Mouse (Mus musculus) heart, postnatal 0 days (tissue): Measurements from ENCODE around the gene Cubn. TPM values are rescaled to one million over a fixed set of nuclear protein-coding genes. Genes with fewer than 3 reads are reported as not detected.

ENCODE experiments used
- ATAC-seq: fragments of 200-750 bp; cut with Nextera tagmentation; 2 replicates; pipeline ENCODE4 v1.8.0; 2017; ENCODE audit warnings: low read depth, moderate number of reproducible peaks, moderate library complexity; ENCODE audit not compliant: insufficient read depth
- DNase-seq: peaks from one replicate; pipeline ENCODE4 v3.0.0-alpha.2; 2016; ENCODE audit warnings: low spot score
- H3K27ac ChIP-seq: fragments of 300-500 bp; sonication (generic); 2 replicates; pipeline ENCODE4 v1.5.1; 2014; ENCODE audit warnings: low read depth, mild to moderate bottlenecking
- H3K27me3 ChIP-seq: fragments of 300-500 bp; sonication (generic); 2 replicates; pipeline ENCODE4 v1.6.1; 2014; ENCODE audit warnings: low read length, mixed read lengths; ENCODE audit not compliant: control insufficient read depth, insufficient read depth
- H3K36me3 ChIP-seq: fragments of 300-500 bp; sonication (generic); replicated peaks from 2 replicates; pipeline ENCODE4 v1.6.1; 2014; ENCODE audit warnings: low read length, mixed read lengths; ENCODE audit not compliant: control insufficient read depth, insufficient read depth
- H3K4me1 ChIP-seq: fragments of 300-500 bp; sonication (generic); 2 replicates; pipeline ENCODE4 v1.6.1; 2014; ENCODE audit warnings: antibody characterized with exemption; ENCODE audit not compliant: control insufficient read depth, insufficient read depth
- H3K4me2 ChIP-seq: fragments of 300-500 bp; sonication (generic); 2 replicates; pipeline ENCODE4 v1.6.1; 2014; ENCODE audit warnings: low read depth, mild to moderate bottlenecking, low read length, moderate library complexity
- H3K4me3 ChIP-seq: fragments of 300-500 bp; sonication (generic); 2 replicates; pipeline ENCODE4 v1.5.1; 2014; ENCODE audit warnings: low read depth, low read length
- H3K9ac ChIP-seq: fragments of 300-500 bp; sonication (generic); replicated peaks from 2 replicates; pipeline ENCODE4 v1.6.1; 2014; ENCODE audit warnings: low read depth, low read length, mixed read lengths
- H3K9me3 ChIP-seq: fragments of 300-500 bp; sonication (generic); replicated peaks from 2 replicates; pipeline ENCODE4 v1.6.1; 2016; ENCODE audit warnings: low read length; ENCODE audit not compliant: control insufficient read depth
- CTCF ChIP-seq: IDR thresholded peaks from 2 replicates; pipeline ENCODE4 v1.5.1; 2016; ENCODE audit warnings: antibody characterized with exemption, control low read depth, low read depth
- EP300 ChIP-seq: IDR thresholded peaks from 2 replicates; pipeline ENCODE4 v1.6.1; 2016; ENCODE audit warnings: antibody characterized with exemption, low read depth
- WGBS: fragments of 180-500 bp; shearing (Covaris S2); extraction: QIAGEN DNeasy Blood & Tissue Kit; methylation state at CpG from one replicate; pipeline ENCODE4 v1.1.7; 2014; 5-methylcytosine and 5-hydroxymethylcytosine counted together
- polyA plus RNA-seq: library from polyadenylated mRNA; unstranded; fragments of >200 nt; fragmentation: Nextera tagmentation; extraction: Ambion mirVana; gene quantifications from 2 replicates; pipeline ENCODE4 v1.2.1, GENCODE M21; 2015
- total RNA-seq: library from RNA; depleted of rRNA; stranded (reverse); fragments of >200 nt; gene quantifications from 2 replicates; pipeline ENCODE4 v1.2.3, GENCODE M21; 2014; ENCODE audit warnings: low replicate concordance

Cubn gene
- total and polyA plus RNA-seq, 2 experiments from 2014 or later: 0.27 to 1.5 TPM

GRCm38 (mm10) chr2:13458088-13458487, 33.5 kb downstream of the Cubn start:
- no peaks in the 10 kb centered on the region for H3K36me3 ChIP-seq
- TF ChIP-seq CTCF (no peak), EP300 (no peak)
- DNase-seq (no peak), ATAC-seq (no peak)
- H3K9me3 ChIP-seq: no peaks in the 10 kb centered on the region
- H3K9ac ChIP-seq: no peak overlapping the region
- H3K4me2 ChIP-seq: no peak overlapping the region
- no peaks in the 10 kb centered on the region for H3K27me3 ChIP-seq
- H3K4me1 ChIP-seq: no peaks in the 10 kb centered on the region
- WGBS: 90% methylated on average over 2 of the region's 2 CpGs
- H3K4me3 ChIP-seq: no peak overlapping the region
- H3K27ac ChIP-seq: no peak overlapping the region

GRCm38 (mm10) chr2:13456821-13457220, 34.8 kb downstream of the Cubn start:
- Histone ChIP-seq H3K9me3 (no peaks in the 10 kb centered on the region), H3K36me3 (no peaks in the 10 kb centered on the region), H3K27me3 (no peaks in the 10 kb centered on the region), H3K4me2 (no peak overlapping the region), H3K27ac (no peak overlapping the region), H3K4me1 (0 out of 2 replicates have a peak, but pooled peaks cover 3% of the 10 kb centered on the region), H3K9ac (no peak overlapping the region), H3K4me3 (no peak overlapping the region)
- ATAC-seq: no peak
- DNase-seq: no peak
- 77% methylated on average over 1 of the region's 1 CpGs for WGBS
- no peak for TF ChIP-seq CTCF
- no peak for TF ChIP-seq EP300

DNA sequence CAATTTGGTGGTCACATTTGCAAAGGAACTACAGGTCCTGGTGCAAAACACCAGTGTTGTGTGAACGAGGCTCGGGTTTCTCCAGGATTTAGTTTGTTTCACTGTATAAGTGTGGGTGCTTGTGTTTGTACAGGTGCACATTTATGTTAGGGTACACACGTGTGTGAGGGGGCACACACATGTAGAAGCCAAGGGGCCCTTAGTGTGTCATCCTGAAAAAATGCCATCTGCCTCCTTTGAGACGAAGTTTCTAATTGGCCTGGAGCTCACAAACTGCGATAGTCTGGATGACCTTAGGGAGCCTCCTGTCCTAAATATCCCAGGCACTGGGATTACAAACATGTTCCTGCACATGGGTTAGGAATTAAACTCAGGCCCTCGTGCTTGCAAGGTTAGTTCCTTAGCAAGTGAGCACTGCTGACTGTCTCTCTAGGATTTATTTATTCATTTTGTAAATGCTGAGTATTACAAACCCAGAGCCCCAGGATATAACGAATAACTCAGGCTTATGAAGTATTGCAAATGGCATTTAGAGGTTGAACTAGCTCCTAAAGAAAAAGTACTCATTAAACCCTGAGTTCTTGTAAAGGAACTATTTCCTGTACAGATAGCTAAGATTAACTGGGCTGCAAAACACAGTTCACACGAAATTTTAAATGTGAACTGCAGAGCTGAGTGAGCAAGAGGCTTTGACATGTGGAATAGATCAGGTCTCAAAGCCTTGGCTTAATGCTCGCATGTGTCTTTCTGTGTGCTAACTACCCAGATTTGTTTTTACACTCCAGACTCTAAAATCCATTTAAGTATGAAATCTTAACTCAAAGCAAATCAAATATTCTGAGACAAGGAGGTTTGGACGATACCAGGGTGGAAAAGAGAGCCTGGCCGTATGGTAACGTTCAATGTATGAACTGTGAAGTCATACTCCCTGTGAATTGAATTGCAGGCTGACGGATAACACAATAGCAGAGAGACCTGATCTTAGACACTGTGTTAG, 39.8 kb downstream of the Cubn start:
- WGBS: 67% methylated on average over 13 of the region's 13 CpGs
- H3K27me3 ChIP-seq: no peaks in the 10 kb centered on the region
- no peak overlapping the region for H3K4me3 ChIP-seq
- TF ChIP-seq CTCF (no peak), EP300 (no peak)
- H3K9ac ChIP-seq: no peak overlapping the region
- H3K36me3 ChIP-seq: no peaks in the 10 kb centered on the region
- 0 out of 2 replicates have a peak, but pooled peaks cover 3% of the 10 kb centered on the region for H3K4me1 ChIP-seq
- no peak for ATAC-seq
- no peaks in the 10 kb centered on the region for H3K9me3 ChIP-seq
- no peak overlapping the region for H3K4me2 ChIP-seq
- no peak for DNase-seq
- H3K27ac ChIP-seq: peak overlapping the region; percentile 11; the same call in 1 of the 2 replicates

DNA sequence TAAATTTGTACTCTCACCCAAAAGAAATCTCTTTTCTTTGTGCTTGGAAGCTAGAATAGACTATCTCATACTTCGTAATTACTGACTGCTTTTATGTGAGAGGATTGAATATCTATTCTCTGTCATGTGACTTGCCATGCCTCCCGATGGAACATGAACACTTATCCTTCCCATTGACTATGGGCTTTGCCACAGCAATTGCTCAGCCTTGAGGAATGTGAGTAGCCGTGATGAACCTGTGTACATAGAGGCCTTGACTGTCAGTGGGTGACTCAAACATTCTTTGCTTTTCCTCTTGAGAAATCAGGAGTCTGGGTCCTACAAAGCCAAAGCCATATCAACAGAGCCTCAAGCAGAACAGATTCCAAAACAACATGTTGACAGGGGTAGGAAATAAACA, 40.7 kb downstream of the Cubn start:
- Histone ChIP-seq H3K36me3 (no peaks in the 10 kb centered on the region), H3K9me3 (no peaks in the 10 kb centered on the region), H3K9ac (no peak overlapping the region), H3K4me3 (no peak overlapping the region), H3K4me2 (no peak overlapping the region), H3K27me3 (no peaks in the 10 kb centered on the region), H3K4me1 (0 out of 2 replicates have a peak, but pooled peaks cover 3% of the 10 kb centered on the region), H3K27ac (no peak overlapping the region)
- DNase-seq: no peak
- no peak for ATAC-seq
- 33% methylated on average over 3 of the region's 3 CpGs for WGBS
- TF ChIP-seq EP300: no peak
- no peak for TF ChIP-seq CTCF

GRCm38 (mm10) chr2:13450470-13450869, 41.1 kb downstream of the Cubn start:
- Histone ChIP-seq H3K36me3 (no peaks in the 10 kb centered on the region), H3K27me3 (no peaks in the 10 kb centered on the region), H3K4me2 (no peak overlapping the region), H3K27ac (no peak overlapping the region), H3K4me3 (no peak overlapping the region), H3K4me1 (0 out of 2 replicates have a peak, but pooled peaks cover 3% of the 10 kb centered on the region), H3K9ac (no peak overlapping the region), H3K9me3 (no peaks in the 10 kb centered on the region)
- TF ChIP-seq CTCF (no peak), EP300 (no peak)
- no peak for ATAC-seq
- no peak for DNase-seq
- WGBS: 65% methylated on average over 2 of the region's 2 CpGs
